Mouse (Mus musculus) embryonic fibroblast, embryonic 13.5 days (primary cell): Measurements from ENCODE around the gene Gm45521.

ENCODE experiments used
- CTCF ChIP-seq: IDR thresholded peaks from 2 replicates; pipeline ENCODE4 v1.5.1; 2011; ENCODE audit warnings: mild to moderate bottlenecking, control low read depth, low read length, moderate library complexity, borderline replicate concordance; ENCODE audit not compliant: insufficient read depth
- POLR2A ChIP-seq: IDR thresholded peaks from 2 replicates; pipeline ENCODE4 v1.6.1; 2011; ENCODE audit warnings: low read depth, mild to moderate bottlenecking, control low read depth, low read length, moderate library complexity

- TF ChIP-seq POLR2A: no peak
- TF ChIP-seq CTCF: no peak
Observed at GRCm38 (mm10) chr14:7921459-7921858, 35.6 kb upstream of the Gm45521 start.
